Mouse (Mus musculus): Measurements from ENCODE around the gene Styxl1. TPM values are rescaled to one million over a fixed set of nuclear protein-coding genes. Genes with fewer than 3 reads are reported as not detected.

Styxl1 gene
- polyA plus RNA-seq, 1 experiment from 2014 or later, result 0.14 TPM

- no peak for ATAC-seq (ENCODE audit: insufficient number of reproducible peaks, low FRiP score, low TSS enrichment, low read depth)
- H3K27me3 ChIP-seq, result no peaks in the 10 kb centered on the region
- peaks cover 95% of the 10 kb centered on the region for H3K36me3 ChIP-seq
- H3K9ac ChIP-seq, result no peak overlapping the region
- no peak overlapping the region for H3K4me3 ChIP-seq
- no peak overlapping the region for H3K4me2 ChIP-seq
- no peak overlapping the region for H3K27ac ChIP-seq
- H3K4me1 ChIP-seq, result no peaks in the 10 kb centered on the region
- H3K9me3 ChIP-seq, result no peaks in the 10 kb centered on the region
- WGBS, result 87% methylated on average over 4 of the region's 4 CpGs
Observed at GRCm38 (mm10) chr5:135733071-135733470, 45.1 kb downstream of the Styxl1 start.

- no peaks in the 10 kb centered on the region for H3K27me3 ChIP-seq
- H3K9me3 ChIP-seq, result no peaks in the 10 kb centered on the region
- H3K4me2 ChIP-seq, result no peak overlapping the region
- no peak overlapping the region for H3K9ac ChIP-seq
- no peak overlapping the region for H3K4me3 ChIP-seq
- peaks cover 78% of the 10 kb centered on the region for H3K36me3 ChIP-seq
- WGBS, result 93% methylated on average over 16 of the region's 16 CpGs
- peaks cover 12% of the 10 kb centered on the region for H3K4me1 ChIP-seq
- ATAC-seq (ENCODE audit: insufficient number of reproducible peaks, low FRiP score, low TSS enrichment, low read depth), result no peak
- H3K27ac ChIP-seq, result no peak overlapping the region
Observed at GRCm38 (mm10) chr5:135731322-135731721, 46.9 kb downstream of the Styxl1 start.

GRCm38 (mm10) chr5:135730916-135731315 lies 47.3 kb downstream of the Styxl1 start:
- ATAC-seq (ENCODE audit: insufficient number of reproducible peaks, low FRiP score, low TSS enrichment, low read depth), result no peak
- Histone ChIP-seq H3K4me1 (peaks cover 16% of the 10 kb centered on the region), H3K27me3 (no peaks in the 10 kb centered on the region), H3K4me2 (no peak overlapping the region), H3K9me3 (no peaks in the 10 kb centered on the region), H3K27ac (no peak overlapping the region), H3K4me3 (no peak overlapping the region), H3K9ac (no peak overlapping the region), H3K36me3 (peaks cover 74% of the 10 kb centered on the region)
- WGBS, result 88% methylated on average over 10 of the region's 10 CpGs

GRCm38 (mm10) chr5:135730278-135730677 lies 47.9 kb downstream of the Styxl1 start:
- H3K9me3 ChIP-seq, result no peaks in the 10 kb centered on the region
- peaks cover 68% of the 10 kb centered on the region for H3K36me3 ChIP-seq
- H3K27ac ChIP-seq, result no peak overlapping the region
- H3K4me3 ChIP-seq, result no peak overlapping the region
- H3K4me2 ChIP-seq, result no peak overlapping the region
- ATAC-seq (ENCODE audit: insufficient number of reproducible peaks, low FRiP score, low TSS enrichment, low read depth), result no peak
- 91% methylated on average over 10 of the region's 10 CpGs for WGBS
- H3K27me3 ChIP-seq, result no peaks in the 10 kb centered on the region
- peaks cover 22% of the 10 kb centered on the region for H3K4me1 ChIP-seq
- no peak overlapping the region for H3K9ac ChIP-seq

- Histone ChIP-seq H3K4me1 (peaks cover 31% of the 10 kb centered on the region), H3K27ac (no peak overlapping the region), H3K36me3 (peaks cover 58% of the 10 kb centered on the region), H3K9me3 (no peaks in the 10 kb centered on the region), H3K4me2 (no peak overlapping the region), H3K9ac (no peak overlapping the region), H3K4me3 (no peak overlapping the region), H3K27me3 (no peaks in the 10 kb centered on the region)
- no peak for ATAC-seq (ENCODE audit: insufficient number of reproducible peaks, low FRiP score, low TSS enrichment, low read depth)
- WGBS, result 92% methylated on average over 13 of the region's 13 CpGs
Observed at GRCm38 (mm10) chr5:135729351-135729750, 48.8 kb downstream of the Styxl1 start.

- peaks cover 48% of the 10 kb centered on the region for H3K36me3 ChIP-seq
Observed at GRCm38 (mm10) chr5:135728361-135728760, 49.8 kb downstream of the Styxl1 start.

GRCm38 (mm10) chr5:135727871-135728270 lies 50.3 kb downstream of the Styxl1 start:
- no peak overlapping the region for H3K4me2 ChIP-seq
- H3K4me3 ChIP-seq, result no peak overlapping the region
- H3K27me3 ChIP-seq, result no peaks in the 10 kb centered on the region
- H3K36me3 ChIP-seq, result peaks cover 43% of the 10 kb centered on the region
- no peak overlapping the region for H3K27ac ChIP-seq
- peaks cover 46% of the 10 kb centered on the region for H3K4me1 ChIP-seq
- no peak for ATAC-seq (ENCODE audit: insufficient number of reproducible peaks, low FRiP score, low TSS enrichment, low read depth)
- WGBS, result 89% methylated on average over 9 of the region's 9 CpGs
- H3K9ac ChIP-seq, result no peak overlapping the region
- no peaks in the 10 kb centered on the region for H3K9me3 ChIP-seq

More at GRCm38 (mm10) chr5:135728361-135728760, 49.8 kb downstream of the Styxl1 start:
- Histone ChIP-seq H3K4me2 (no peak overlapping the region), H3K27me3 (no peaks in the 10 kb centered on the region), H3K9ac (no peak overlapping the region), H3K4me1 (peaks cover 41% of the 10 kb centered on the region), H3K27ac (no peak overlapping the region), H3K4me3 (no peak overlapping the region), H3K9me3 (no peaks in the 10 kb centered on the region)
- ATAC-seq (ENCODE audit: insufficient number of reproducible peaks, low FRiP score, low TSS enrichment, low read depth), result no peak
- 84% methylated on average over 13 of the region's 13 CpGs for WGBS

GRCm38 (mm10) chr5:135726641-135727346 lies 51.4 kb downstream of the Styxl1 start:
- H3K9ac ChIP-seq, result no peak overlapping the region
- peaks cover 57% of the 10 kb centered on the region for H3K4me1 ChIP-seq
- no peaks in the 10 kb centered on the region for H3K9me3 ChIP-seq
- H3K27ac ChIP-seq, result peak overlapping the region; percentile 80; the same call in 1 of the 2 replicates
- ATAC-seq (ENCODE audit: insufficient number of reproducible peaks, low FRiP score, low TSS enrichment, low read depth), result no peak
- H3K4me2 ChIP-seq, result peak overlapping the region; percentile 46; the same call in 1 of the 2 replicates
- H3K27me3 ChIP-seq, result no peaks in the 10 kb centered on the region
- peaks cover 33% of the 10 kb centered on the region for H3K36me3 ChIP-seq
- WGBS, result 66% methylated on average over 2 of the region's 2 CpGs
- peak overlapping the region; percentile 28; the same call in 1 of the 2 replicates for H3K4me3 ChIP-seq

- 25% methylated on average over 6 of the region's 6 CpGs for WGBS
- Histone ChIP-seq H3K4me1 (peaks cover 57% of the 10 kb centered on the region), H3K9me3 (no peaks in the 10 kb centered on the region), H3K27ac (peak overlapping the region; percentile 80), H3K9ac (no peak overlapping the region), H3K27me3 (no peaks in the 10 kb centered on the region), H3K36me3 (peaks cover 25% of the 10 kb centered on the region), H3K4me3 (peak overlapping the region; percentile 28), H3K4me2 (peak overlapping the region; percentile 46)
- no peak for ATAC-seq (ENCODE audit: insufficient number of reproducible peaks, low FRiP score, low TSS enrichment, low read depth)
Observed at GRCm38 (mm10) chr5:135725991-135726390, 52.2 kb downstream of the Styxl1 start.

- peak overlapping the region; percentile 46 for H3K4me2 ChIP-seq
- H3K4me1 ChIP-seq, result peaks cover 59% of the 10 kb centered on the region
- H3K27ac ChIP-seq, result peak overlapping the region; percentile 80
- WGBS, result 11% methylated on average over 8 of the region's 8 CpGs
- H3K9ac ChIP-seq, result 0 out of 2 replicates have a peak overlapping the region, but pooled peaks have one; percentile 1
- no peaks in the 10 kb centered on the region for H3K9me3 ChIP-seq
- peak; percentile 71; the same call in 1 of the 2 replicates for ATAC-seq (ENCODE audit: insufficient number of reproducible peaks, low FRiP score, low TSS enrichment, low read depth)
- peak overlapping the region; percentile 28 for H3K4me3 ChIP-seq
- no peaks in the 10 kb centered on the region for H3K27me3 ChIP-seq
- H3K36me3 ChIP-seq, result peaks cover 19% of the 10 kb centered on the region
Observed at GRCm38 (mm10) chr5:135725391-135725841, 52.8 kb downstream of the Styxl1 start.

GRCm38 (mm10) chr5:135724536-135725322 lies 53.5 kb downstream of the Styxl1 start:
- Histone ChIP-seq H3K9me3 (no peaks in the 10 kb centered on the region), H3K9ac (0 out of 2 replicates have a peak overlapping the region, but pooled peaks have one; percentile 1), H3K4me3 (no peak overlapping the region), H3K4me1 (peaks cover 66% of the 10 kb centered on the region), H3K4me2 (peak overlapping the region; percentile 46), H3K27me3 (no peaks in the 10 kb centered on the region), H3K27ac (peak overlapping the region; percentile 80), H3K36me3 (peaks cover 12% of the 10 kb centered on the region)
- WGBS, result 18% methylated on average over 9 of the region's 9 CpGs
- ATAC-seq (ENCODE audit: insufficient number of reproducible peaks, low FRiP score, low TSS enrichment, low read depth), result 0 out of 2 replicates have a peak, but pooled peaks have one; percentile 17

All from limb, embryonic 15.5 days (tissue).